Mouse (Mus musculus): ENCODE measurements around the gene Sox30. TPM values are rescaled to one million over a fixed set of nuclear protein-coding genes. Genes with fewer than 3 reads are reported as not detected.
A peak's percentile ranks its signal among the peaks of the same experiment; 100 is the strongest.

The Sox30 gene
- not detected in 2 replicates for polyA plus RNA-seq (2011; ENCODE audit: insufficient read depth, insufficient read length, low replicate concordance, missing spikeins)

GRCm38 (mm10) chr11:45979946-45980892 is at the start of gene Sox30:
Gene Sox30 (plus strand): TSS chr11:45980310.
- H3K4me1 ChIP-seq (ENCODE audit: control insufficient read depth, insufficient read depth, low read length), result no peaks in the 10 kb centered on the region
- 19% methylated on average over 112 of the region's 115 CpGs for WGBS
- TF ChIP-seq POLR2A (IDR thresholded peaks at IDR 0.05; ENCODE audit: borderline replicate concordance, control insufficient read depth, low read depth, low read length), result no peak
- TF ChIP-seq CTCF (IDR thresholded peaks at IDR 0.05; ENCODE audit: control insufficient read depth, insufficient read depth, low read length), result no peak
- H3K4me3 ChIP-seq (replicated peaks; ENCODE audit: control insufficient read depth, low read depth, low read length), result peak within 1 kb of the TSS; percentile 49
- no peak within 1 kb of the TSS; the same call in 1 of the 2 replicates for H3K27ac ChIP-seq (ENCODE audit: control insufficient read depth, insufficient read depth, low read depth, low read length, poor library complexity)

GRCm38 (mm10) chr11:45932771-45933170 is 47.3 kb upstream of the Sox30 start:
- TF ChIP-seq POLR2A (IDR thresholded peaks at IDR 0.05; ENCODE audit: borderline replicate concordance, control insufficient read depth, low read depth, low read length) (no peak), CTCF (IDR thresholded peaks at IDR 0.05; ENCODE audit: control insufficient read depth, insufficient read depth, low read length) (no peak)
- 89% methylated on average over 10 of the region's 10 CpGs for WGBS
- Histone ChIP-seq H3K27ac (ENCODE audit: control insufficient read depth, insufficient read depth, low read depth, low read length, poor library complexity) (no peak overlapping the region), H3K4me1 (ENCODE audit: control insufficient read depth, insufficient read depth, low read length) (no peaks in the 10 kb centered on the region), H3K4me3 (replicated peaks; ENCODE audit: control insufficient read depth, low read depth, low read length) (no peak overlapping the region)

- Histone ChIP-seq H3K27ac (ENCODE audit: control insufficient read depth, insufficient read depth, low read depth, low read length, poor library complexity) (no peak overlapping the region), H3K4me1 (ENCODE audit: control insufficient read depth, insufficient read depth, low read length) (no peaks in the 10 kb centered on the region; the same call in 1 of the 2 replicates), H3K4me3 (replicated peaks; ENCODE audit: control insufficient read depth, low read depth, low read length) (no peak overlapping the region)
- TF ChIP-seq CTCF (IDR thresholded peaks at IDR 0.05; ENCODE audit: control insufficient read depth, insufficient read depth, low read length) (no peak), POLR2A (IDR thresholded peaks at IDR 0.05; ENCODE audit: borderline replicate concordance, control insufficient read depth, low read depth, low read length) (no peak)
- 93% methylated on average over 8 of the region's 8 CpGs for WGBS
These were observed 42.6 kb upstream of the Sox30 start for GRCm38 (mm10) chr11:45937478-45937877.

GRCm38 (mm10) chr11:45938917-45939316 is 41.2 kb upstream of the Sox30 start:
- Histone ChIP-seq H3K27ac (ENCODE audit: control insufficient read depth, insufficient read depth, low read depth, low read length, poor library complexity) (no peak overlapping the region), H3K4me1 (ENCODE audit: control insufficient read depth, insufficient read depth, low read length) (peaks cover 1% of the 10 kb centered on the region; the same call in 1 of the 2 replicates), H3K4me3 (replicated peaks; ENCODE audit: control insufficient read depth, low read depth, low read length) (no peak overlapping the region)
- 50% methylated on average over 8 of the region's 8 CpGs for WGBS
- TF ChIP-seq CTCF (IDR thresholded peaks at IDR 0.05; ENCODE audit: control insufficient read depth, insufficient read depth, low read length) (no peak), POLR2A (IDR thresholded peaks at IDR 0.05; ENCODE audit: borderline replicate concordance, control insufficient read depth, low read depth, low read length) (no peak)

GRCm38 (mm10) chr11:45942281-45942680 is 37.8 kb upstream of the Sox30 start:
- TF ChIP-seq POLR2A (IDR thresholded peaks at IDR 0.05; ENCODE audit: borderline replicate concordance, control insufficient read depth, low read depth, low read length), result no peak
- no peak for TF ChIP-seq CTCF (IDR thresholded peaks at IDR 0.05; ENCODE audit: control insufficient read depth, insufficient read depth, low read length)
- 88% methylated on average over 7 of the region's 7 CpGs for WGBS
- Histone ChIP-seq H3K4me1 (ENCODE audit: control insufficient read depth, insufficient read depth, low read length) (peaks cover 1% of the 10 kb centered on the region), H3K27ac (ENCODE audit: control insufficient read depth, insufficient read depth, low read depth, low read length, poor library complexity) (no peak overlapping the region), H3K4me3 (replicated peaks; ENCODE audit: control insufficient read depth, low read depth, low read length) (no peak overlapping the region)

GRCm38 (mm10) chr11:45943108-45943705 is 36.9 kb upstream of the Sox30 start:
- WGBS, result 77% methylated on average over 7 of the region's 7 CpGs
- no peak overlapping the region for H3K4me3 ChIP-seq (replicated peaks; ENCODE audit: control insufficient read depth, low read depth, low read length)
- TF ChIP-seq POLR2A (IDR thresholded peaks at IDR 0.05; ENCODE audit: borderline replicate concordance, control insufficient read depth, low read depth, low read length) (no peak), CTCF (IDR thresholded peaks at IDR 0.05; ENCODE audit: control insufficient read depth, insufficient read depth, low read length) (no peak)

GRCm38 (mm10) chr11:45943891-45944642 is 36.0 kb upstream of the Sox30 start:
- no peak for TF ChIP-seq POLR2A (IDR thresholded peaks at IDR 0.05; ENCODE audit: borderline replicate concordance, control insufficient read depth, low read depth, low read length)
- TF ChIP-seq CTCF (IDR thresholded peaks at IDR 0.05; ENCODE audit: control insufficient read depth, insufficient read depth, low read length), result no peak
- Histone ChIP-seq H3K4me3 (replicated peaks; ENCODE audit: control insufficient read depth, low read depth, low read length) (peak overlapping the region; percentile 96), H3K27ac (ENCODE audit: control insufficient read depth, insufficient read depth, low read depth, low read length, poor library complexity) (peak overlapping the region; percentile 52; the same call in 1 of the 2 replicates), H3K4me1 (ENCODE audit: control insufficient read depth, insufficient read depth, low read length) (peaks cover 1% of the 10 kb centered on the region)
- under 1% methylated on average over 49 of the region's 49 CpGs for WGBS

More at GRCm38 (mm10) chr11:45943108-45943705, 36.9 kb upstream of the Sox30 start:
- no peak overlapping the region for H3K27ac ChIP-seq (ENCODE audit: control insufficient read depth, insufficient read depth, low read depth, low read length, poor library complexity)
- H3K4me1 ChIP-seq (ENCODE audit: control insufficient read depth, insufficient read depth, low read length), result peaks cover 1% of the 10 kb centered on the region
